13 mouse cellular contexts compared by ENCODE assay signal in the genomic region with DNA sequence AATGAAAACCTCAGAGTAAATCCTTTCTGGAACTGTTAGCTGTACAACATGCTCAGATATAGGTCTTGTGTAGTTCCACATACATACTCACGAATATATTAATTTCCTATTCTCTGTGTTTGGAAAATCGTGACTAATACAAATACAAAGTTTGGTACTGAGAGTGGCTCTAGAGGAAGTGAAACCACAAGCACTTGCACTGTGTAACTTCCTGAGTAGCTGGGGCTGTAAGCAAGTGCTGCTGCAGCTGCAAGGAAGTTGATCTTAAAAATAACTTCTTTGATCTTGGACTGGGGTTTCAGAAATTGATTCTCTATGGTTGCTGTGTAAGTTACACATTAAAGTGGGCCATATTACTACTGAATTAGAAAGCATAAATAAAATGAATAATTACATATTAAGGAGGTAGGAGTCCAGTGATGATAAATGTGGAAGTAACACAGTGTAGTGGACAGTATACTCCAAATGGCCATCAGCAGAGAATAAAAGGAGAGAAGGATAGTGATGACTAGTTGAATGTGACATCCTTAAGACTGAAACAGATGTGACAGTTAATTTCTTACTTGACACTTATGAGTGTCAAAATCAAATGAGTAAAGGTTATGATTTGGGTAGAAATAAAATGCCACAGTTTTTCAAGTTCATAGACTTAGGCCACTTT.
DNase-seq lines count a peak whose midpoint lies in the region; ATAC-seq and TF ChIP-seq lines count a peak whose summit lies in the region.
"Had no signal": no experiment of that assay in that cellular context is flagged by ENCODE, and none has a peak within 500 bp of the region (broad histone marks: within the 10 kb centered on the region; RNA-seq: fewer than 3 reads in every experiment).

No protein-coding gene starts in this region.

- no peak for TF ChIP-seq CTCF in spleen, adult 2 months (IDR thresholded peaks at IDR 0.05; ENCODE audit: extremely low read depth, insufficient read depth, insufficient read length, insufficient replicate concordance)

- 46% methylated on average over 2 of the region's 2 CpGs for WGBS in heart, embryonic 11.5 days (ENCODE audit: insufficient replicate concordance)
- under 1% methylated on average over 2 of the region's 2 CpGs for WGBS in spleen, adult 2 months
- WGBS in hindbrain, embryonic 12.5 days: 83% methylated on average over 2 of the region's 2 CpGs

- no peak for ATAC-seq in heart, embryonic 11.5 days (replicated peaks; ENCODE audit: insufficient number of reproducible peaks, low FRiP score, low TSS enrichment)
- peak; percentile 100 for ATAC-seq in common myeloid progenitor, adult 5-6 weeks (replicated peaks; ENCODE audit: low read depth, poor library complexity, severe bottlenecking)
- no peak for ATAC-seq in hindbrain, embryonic 12.5 days (ENCODE audit: low FRiP score)
- ATAC-seq: forebrain, postnatal 0 days had no signal

- H3K4me2 ChIP-seq in heart, embryonic 11.5 days: no peak overlapping the region
- H3K4me2 ChIP-seq in hindbrain, embryonic 12.5 days (replicated peaks): no peak overlapping the region
- H3K4me2 ChIP-seq: embryonic facial prominence, embryonic 12.5 days; midbrain, embryonic 11.5 days had no signal

- TF ChIP-seq POLR2A in spleen, adult 2 months (IDR thresholded peaks at IDR 0.05; ENCODE audit: low read depth, low read length): no peak

- no peaks in the 10 kb centered on the region for H3K36me3 ChIP-seq in heart, embryonic 11.5 days (ENCODE audit: control insufficient read depth, insufficient read depth, low read length)
- H3K36me3 ChIP-seq in spleen, adult 2 months (ENCODE audit: control insufficient read depth, insufficient read depth, low read length): no peaks in the 10 kb centered on the region
- no peaks in the 10 kb centered on the region for H3K36me3 ChIP-seq in hindbrain, embryonic 12.5 days
- H3K36me3 ChIP-seq: embryonic facial prominence, embryonic 12.5 days had no signal

- H3K9ac ChIP-seq in heart, embryonic 11.5 days (ENCODE audit: low read depth, low read length): no peak overlapping the region
- H3K9ac ChIP-seq in hindbrain, embryonic 12.5 days: no peak overlapping the region
- H3K9ac ChIP-seq: embryonic facial prominence, embryonic 12.5 days; forebrain, postnatal 0 days had no signal

- DNase-seq in heart, adult 9 months (ENCODE audit: low spot score in 2 of 2): peak; percentile 20 to 24
- peak; percentile 19 to 59 for DNase-seq in spleen, adult 2 months (ENCODE audit: low read depth in 1 of 2, low spot score in 2 of 2)
- DNase-seq in spleen, postnatal 4 days (ENCODE audit: low spot score in 2 of 2): no peak
- peak; percentile 19 for DNase-seq in skeletal muscle tissue, adult 2 months (ENCODE audit: low read depth, low spot score)
- no peak for DNase-seq in frontal cortex, postnatal 10 days (ENCODE audit: low spot score in 2 of 2)
- DNase-seq: cerebellum, adult 18-20 months; forebrain, postnatal 0 days; heart, postnatal 14 days had no signal

- no peak overlapping the region for H3K27ac ChIP-seq in heart, embryonic 11.5 days (ENCODE audit: low read depth, low read length)
- peak overlapping the region; percentile 78; the same call in 1 of the 2 replicates for H3K27ac ChIP-seq in spleen, adult 2 months (ENCODE audit: insufficient read depth, low read length)
- no peak overlapping the region for H3K27ac ChIP-seq in hindbrain, embryonic 12.5 days
- H3K27ac ChIP-seq: embryonic facial prominence, embryonic 12.5 days had no signal

- H3K4me1 ChIP-seq in heart, embryonic 11.5 days (ENCODE audit: control insufficient read depth, insufficient read depth, low read length): no peaks in the 10 kb centered on the region
- peaks cover 3% of the 10 kb centered on the region; the same call in 1 of the 2 replicates for H3K4me1 ChIP-seq in spleen, adult 2 months (ENCODE audit: control insufficient read depth, insufficient read depth, insufficient read length)
- no peaks in the 10 kb centered on the region for H3K4me1 ChIP-seq in hindbrain, embryonic 12.5 days
- H3K4me1 ChIP-seq: embryonic facial prominence, embryonic 12.5 days had no signal

- H3K9me3 ChIP-seq in heart, embryonic 11.5 days (replicated peaks; ENCODE audit: control insufficient read depth, low read length): no peaks in the 10 kb centered on the region
- no peaks in the 10 kb centered on the region for H3K9me3 ChIP-seq in hindbrain, embryonic 12.5 days (replicated peaks)
- H3K9me3 ChIP-seq: embryonic facial prominence, embryonic 12.5 days had no signal

- H3K27me3 ChIP-seq in heart, embryonic 11.5 days (ENCODE audit: control insufficient read depth, insufficient read depth, low read length): no peaks in the 10 kb centered on the region
- no peaks in the 10 kb centered on the region for H3K27me3 ChIP-seq in spleen, adult 2 months (ENCODE audit: control insufficient read depth, insufficient read depth, low read length)
- no peaks in the 10 kb centered on the region for H3K27me3 ChIP-seq in hindbrain, embryonic 12.5 days
- H3K27me3 ChIP-seq: embryonic facial prominence, embryonic 12.5 days had no signal

- H3K4me3 ChIP-seq in heart, embryonic 11.5 days (ENCODE audit: low read depth, low read length): no peak overlapping the region
- no peak overlapping the region for H3K4me3 ChIP-seq in spleen, adult 2 months (ENCODE audit: extremely low read depth, insufficient read depth, insufficient read length)
- no peak overlapping the region for H3K4me3 ChIP-seq in hindbrain, embryonic 12.5 days
- H3K4me3 ChIP-seq: embryonic facial prominence, embryonic 12.5 days had no signal

Comparison
In these comparisons a context has a peak if more than half of its experiments do, and no peak if none do; other contexts are left out.
1. DNase-seq: peak in heart, adult 9 months (2 of 2), spleen, adult 2 months (2 of 2) and skeletal muscle tissue, adult 2 months (single experiment); none in spleen, postnatal 4 days (0 of 2) and frontal cortex, postnatal 10 days (0 of 2).